Mouse (Mus musculus) inflammation-experienced regulatory T-cells, adult 16 weeks (primary cell): ENCODE data around the gene Gm4724. TPM values are rescaled to one million over a fixed set of nuclear protein-coding genes. Genes with fewer than 3 reads are reported as not detected.

Source experiments
- polyA plus RNA-seq: library from polyadenylated mRNA; unstranded; fragments of 100-300 nt; shearing (Covaris generic); gene quantifications from one replicate; pipeline ENCODE4 v1.2.1, GENCODE M21; 2017

Gm4724 gene
- polyA plus RNA-seq = 7.4 TPM

DNA sequence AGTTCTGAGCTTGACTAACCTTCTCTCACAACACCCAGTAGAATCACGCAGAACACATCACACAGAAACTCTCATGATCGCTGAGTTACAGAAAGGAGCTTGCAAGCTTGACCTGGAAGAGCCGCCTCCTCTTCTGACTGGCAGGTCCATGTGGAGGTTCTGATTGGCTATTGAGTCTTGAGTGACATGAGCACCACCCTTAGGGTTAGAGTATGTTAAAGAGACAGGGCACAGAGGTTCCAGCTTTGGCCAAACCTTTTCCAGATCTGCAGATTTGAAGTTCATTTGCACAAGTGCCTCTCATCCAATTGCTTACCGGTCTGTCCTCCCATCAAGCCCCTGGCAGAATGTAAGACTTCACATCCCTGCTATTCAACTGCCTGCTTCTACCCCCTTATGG, at the start of gene Gm4724:
Gene Gm4724, minus strand, starts transcription at position 101 of the 400 bp plus-strand sequence.

DNA sequence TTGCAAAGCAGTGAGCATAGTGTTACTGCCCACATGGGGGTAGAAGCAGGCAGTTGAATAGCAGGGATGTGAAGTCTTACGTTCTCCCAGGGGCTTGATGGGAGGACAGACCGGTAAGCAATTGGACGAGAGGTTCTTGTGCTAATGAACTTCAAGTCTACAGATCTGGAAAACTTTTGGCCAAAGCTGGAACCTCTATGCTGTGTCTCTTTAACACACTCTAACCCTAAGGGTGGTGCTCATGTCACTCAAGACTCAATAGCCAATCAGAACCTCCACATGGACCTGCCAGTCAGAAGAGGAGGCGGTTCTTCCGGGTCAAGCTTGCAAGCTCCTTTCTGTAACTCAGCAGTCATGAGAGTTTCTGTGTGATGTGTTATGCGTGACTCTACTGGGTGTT, 34.1 kb upstream of the Gm4724 start, which contains the start of gene Zfp965:
Gene Zfp965, plus strand, starts transcription at position 301 of the 400 bp plus-strand sequence.

Other genes with a start within 250 kb of the Gm4724 start
- gene Gm14391, start 228.9 kb downstream of the Gm4724 start, polyA plus RNA-seq = 7.0 TPM
- gene Gm14440, start 160.7 kb downstream of the Gm4724 start, polyA plus RNA-seq = 6.5 TPM
- 20.2 TPM for gene Gm4631, start 97.6 kb downstream of the Gm4724 start, polyA plus RNA-seq
- 5.5 TPM for gene Zfp968, start 63.4 kb downstream of the Gm4724 start, polyA plus RNA-seq
- 6.5 TPM for gene Zfp965, start 34.2 kb upstream of the Gm4724 start, polyA plus RNA-seq
- not detected for gene Gm11007, start 208.2 kb upstream of the Gm4724 start, polyA plus RNA-seq